Mouse (Mus musculus) lung, postnatal 0 days (tissue): ENCODE measurements around the gene Eif4g3.

Experiments
- CTCF ChIP-seq: IDR thresholded peaks from 2 replicates; pipeline ENCODE4 v1.5.1; 2016; ENCODE audit warnings: antibody characterized with exemption, mild to moderate bottlenecking
- EP300 ChIP-seq: IDR thresholded peaks from 2 replicates; pipeline ENCODE4 v1.6.1; 2016; ENCODE audit warnings: antibody characterized with exemption, mild to moderate bottlenecking, control low read depth

DNA sequence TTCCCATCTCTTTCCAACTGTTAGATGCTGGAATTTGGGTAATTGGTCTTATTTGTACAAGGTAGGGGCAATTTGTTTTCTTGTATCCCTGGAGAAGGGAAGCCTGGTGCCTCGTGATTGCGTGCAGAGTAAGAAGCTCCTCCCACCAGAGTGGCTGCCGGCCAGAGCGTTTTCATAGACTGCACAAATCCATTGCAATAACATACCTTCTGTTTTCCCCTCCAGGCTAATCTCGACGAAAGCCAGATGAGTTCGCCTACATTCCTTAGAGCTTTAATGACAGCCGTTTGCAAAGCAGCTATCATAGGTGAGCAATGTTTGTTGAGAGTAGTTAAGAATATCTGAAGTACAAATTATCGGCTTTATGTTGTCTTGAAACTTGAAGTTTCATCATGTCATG, 208.9 kb downstream of the Eif4g3 start:
- no peak for TF ChIP-seq CTCF
- no peak for TF ChIP-seq EP300
